Mouse (Mus musculus) CH12.LX (cell line): ENCODE data around the gene Spop.

Experiments used
- EP300 ChIP-seq: IDR thresholded peaks from 2 replicates; pipeline ENCODE4 v1.6.1; 2011; ENCODE audit warnings: low read length, improper control_type of control experiment
- MAFK ChIP-seq: IDR thresholded peaks from 2 replicates; pipeline ENCODE4 v1.6.1; 2011; ENCODE audit warnings: low read length, improper control_type of control experiment; ENCODE audit not compliant: insufficient replicate concordance
- ZNF384 ChIP-seq: IDR thresholded peaks from 2 replicates; pipeline ENCODE4 v1.6.1; 2012; ENCODE audit warnings: low read depth, low read length, improper control_type of control experiment, inconsistent platforms

GRCm38 (mm10) chr11:95365596-95365995, 48.3 kb upstream of the Spop start:
- no peak for TF ChIP-seq MAFK
- TF ChIP-seq ZNF384, result no peak
- no peak for TF ChIP-seq EP300
